Mouse (Mus musculus): Measurements from ENCODE around the gene Klhdc1.

- TF ChIP-seq EP300 (IDR thresholded peaks at IDR 0.05; ENCODE audit: low read depth) (peak; percentile 97), CTCF (IDR thresholded peaks at IDR 0.05; ENCODE audit: low read depth) (no peak)
Observed at GRCm38 (mm10) chr12:69293815-69294214, 52.8 kb downstream of the Klhdc1 start.
